Mouse (Mus musculus): ENCODE measurements around the gene Gm16181. TPM values are rescaled to one million over a fixed set of nuclear protein-coding genes. Genes with fewer than 3 reads are reported as not detected.

Gm16181 gene
- polyA plus RNA-seq, 1 experiment from 2014 or later, result 0.30 TPM

DNA sequence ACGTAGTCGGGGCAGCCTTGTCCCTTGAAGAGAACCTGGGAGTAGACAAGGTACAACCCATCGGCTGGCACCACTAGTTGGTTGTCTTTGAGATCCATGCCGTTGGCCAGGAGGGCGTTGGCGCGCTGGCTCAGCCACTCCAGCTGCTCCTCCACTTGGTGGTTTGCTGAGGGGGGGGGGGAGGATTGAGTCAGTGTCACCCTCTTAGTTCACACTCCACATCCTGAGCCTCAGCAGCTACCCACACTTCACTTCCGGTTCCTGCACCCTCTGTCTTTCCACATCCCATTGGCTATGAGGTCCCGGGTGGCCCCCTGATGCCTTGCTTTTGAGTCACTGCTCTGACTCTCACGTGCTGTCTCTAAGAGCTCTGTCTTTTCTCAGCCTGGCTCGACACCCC lies 20.2 kb upstream of the Gm16181 start:
- 77% methylated on average over 11 of the region's 11 CpGs for WGBS
- Histone ChIP-seq H3K4me1 (peaks cover 26% of the 10 kb centered on the region), H3K27me3 (ENCODE audit: insufficient read depth, poor library complexity, severe bottlenecking) (peaks cover 98% of the 10 kb centered on the region), H3K36me3 (no peaks in the 10 kb centered on the region), H3K4me3 (no peak overlapping the region), H3K9me3 (no peaks in the 10 kb centered on the region), H3K27ac (no peak overlapping the region)
- DNase-seq (ENCODE audit: low spot score), result no peak

GRCm38 (mm10) chr17:35201128-35201527 lies 19.5 kb upstream of the Gm16181 start:
- Histone ChIP-seq H3K27me3 (ENCODE audit: insufficient read depth, poor library complexity, severe bottlenecking) (peaks cover 91% of the 10 kb centered on the region), H3K4me3 (no peak overlapping the region), H3K9me3 (no peaks in the 10 kb centered on the region), H3K27ac (no peak overlapping the region), H3K4me1 (peaks cover 19% of the 10 kb centered on the region), H3K36me3 (no peaks in the 10 kb centered on the region)
- WGBS, result 50% methylated on average over 11 of the region's 11 CpGs
- no peak for DNase-seq (ENCODE audit: low spot score)

GRCm38 (mm10) chr17:35201787-35202186 lies 18.8 kb upstream of the Gm16181 start, which contains the start of gene Tnf:
Gene Tnf (minus strand): TSS chr17:35202007.
- peaks cover 84% of the 10 kb centered on the region for H3K27me3 ChIP-seq (ENCODE audit: insufficient read depth, poor library complexity, severe bottlenecking)
- 34% methylated on average over 13 of the region's 13 CpGs for WGBS
- peaks cover 14% of the 10 kb centered on the region for H3K4me1 ChIP-seq
- no peak within 1 kb of the TSS for H3K27ac ChIP-seq
- H3K36me3 ChIP-seq, result no peaks in the 10 kb centered on the region
- H3K9me3 ChIP-seq, result no peaks in the 10 kb centered on the region
- DNase-seq (ENCODE audit: low spot score), result no peak
- H3K4me3 ChIP-seq, result peak within 1 kb of the TSS; percentile 16; the same call in 1 of the 2 replicates

DNA sequence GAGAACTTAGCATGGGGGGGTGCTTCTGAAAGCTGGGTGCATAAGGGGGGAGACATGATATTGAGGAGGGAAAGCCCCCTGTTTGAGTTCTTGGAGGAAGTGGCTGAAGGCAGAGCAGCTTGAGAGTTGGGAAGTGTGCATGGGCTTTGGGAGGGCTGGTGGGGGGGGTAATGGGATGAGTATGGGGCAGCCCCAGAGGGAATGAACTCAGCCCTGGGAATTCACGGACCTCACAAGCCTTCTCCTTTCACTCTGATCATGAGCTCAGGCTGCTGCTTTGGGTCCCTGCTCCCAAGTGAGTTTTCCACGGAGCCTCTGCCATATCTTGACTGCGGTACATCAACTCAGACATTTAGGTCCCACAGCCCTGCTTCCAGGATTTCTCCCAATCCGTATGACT lies 18.2 kb upstream of the Gm16181 start:
- Histone ChIP-seq H3K4me3 (no peak overlapping the region), H3K4me1 (peaks cover 14% of the 10 kb centered on the region), H3K36me3 (no peaks in the 10 kb centered on the region), H3K27me3 (ENCODE audit: insufficient read depth, poor library complexity, severe bottlenecking) (peaks cover 78% of the 10 kb centered on the region), H3K27ac (no peak overlapping the region), H3K9me3 (no peaks in the 10 kb centered on the region)
- DNase-seq (ENCODE audit: low spot score), result no peak
- WGBS, result 72% methylated on average over 4 of the region's 4 CpGs

DNA sequence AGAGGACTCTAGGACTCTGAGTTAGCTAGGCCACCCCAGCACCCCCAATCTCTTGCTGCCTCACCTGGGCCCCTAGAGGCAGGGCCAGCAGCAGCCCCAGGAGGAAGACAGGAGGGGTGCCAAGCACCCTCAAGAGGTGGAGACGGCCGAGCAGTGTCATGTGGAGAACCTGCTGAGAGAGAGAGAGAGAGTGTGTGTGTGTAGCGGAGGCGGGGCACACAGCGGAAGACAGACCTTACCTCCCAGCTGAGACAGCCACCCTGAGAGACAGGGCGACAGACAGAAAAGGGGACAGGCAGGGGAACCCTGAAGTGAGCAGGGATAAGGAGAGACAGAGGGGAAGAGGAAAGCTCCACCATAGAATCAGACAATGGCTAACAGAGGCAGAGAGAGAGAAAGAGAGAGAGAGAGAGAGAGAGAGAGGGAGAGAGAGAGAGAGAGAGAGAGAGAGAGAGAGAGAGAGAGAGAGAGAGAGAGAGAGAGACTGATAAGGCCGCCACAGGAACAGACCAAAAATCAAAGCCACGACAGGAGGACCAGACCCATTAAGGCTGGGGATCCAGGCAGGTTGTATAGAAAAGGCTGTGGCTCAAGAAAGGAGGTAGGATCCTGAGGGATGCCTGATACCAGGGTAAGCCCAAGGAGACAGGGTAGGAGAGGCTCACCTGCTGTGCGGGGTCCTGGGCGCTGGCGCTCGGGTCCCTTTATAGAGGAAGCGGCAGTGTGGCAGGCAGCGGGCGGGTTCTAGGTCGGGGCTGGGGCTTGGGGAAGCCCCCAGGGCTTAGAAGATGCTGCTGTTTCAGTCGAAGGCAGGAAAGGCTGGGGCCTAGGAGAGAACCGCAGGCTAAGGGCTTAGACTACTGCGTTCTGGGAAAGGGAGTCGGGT lies 15.9 kb upstream of the Gm16181 start, which contains the start of gene Lta:
Gene Lta, minus strand, starts transcription at position 858 of the 886 bp plus-strand sequence.
- WGBS, result 21% methylated on average over 20 of the region's 20 CpGs
- Histone ChIP-seq H3K27ac (0 out of 2 replicates have a peak within 1 kb of the TSS, but pooled peaks have one; percentile 5), H3K4me3 (peak within 1 kb of the TSS; percentile 19; the same call in 1 of the 2 replicates), H3K27me3 (ENCODE audit: insufficient read depth, poor library complexity, severe bottlenecking) (peaks cover 57% of the 10 kb centered on the region), H3K9me3 (no peaks in the 10 kb centered on the region), H3K4me1 (peaks cover 14% of the 10 kb centered on the region), H3K36me3 (no peaks in the 10 kb centered on the region)
- DNase-seq (ENCODE audit: low spot score), result no peak

GRCm38 (mm10) chr17:35205380-35205769 lies 15.3 kb upstream of the Gm16181 start:
- H3K27ac ChIP-seq, result no peak overlapping the region
- H3K4me1 ChIP-seq, result peaks cover 13% of the 10 kb centered on the region
- no peak overlapping the region for H3K4me3 ChIP-seq
- whole genome bisulfite sequencing, result 51% methylated on average over 10 of the region's 10 CpGs
- H3K27me3 ChIP-seq (ENCODE audit: insufficient read depth, poor library complexity, severe bottlenecking), result peaks cover 50% of the 10 kb centered on the region
- H3K9me3 ChIP-seq, result no peaks in the 10 kb centered on the region
- H3K36me3 ChIP-seq, result no peaks in the 10 kb centered on the region
- DNase-seq (ENCODE audit: low spot score), result no peak

DNA sequence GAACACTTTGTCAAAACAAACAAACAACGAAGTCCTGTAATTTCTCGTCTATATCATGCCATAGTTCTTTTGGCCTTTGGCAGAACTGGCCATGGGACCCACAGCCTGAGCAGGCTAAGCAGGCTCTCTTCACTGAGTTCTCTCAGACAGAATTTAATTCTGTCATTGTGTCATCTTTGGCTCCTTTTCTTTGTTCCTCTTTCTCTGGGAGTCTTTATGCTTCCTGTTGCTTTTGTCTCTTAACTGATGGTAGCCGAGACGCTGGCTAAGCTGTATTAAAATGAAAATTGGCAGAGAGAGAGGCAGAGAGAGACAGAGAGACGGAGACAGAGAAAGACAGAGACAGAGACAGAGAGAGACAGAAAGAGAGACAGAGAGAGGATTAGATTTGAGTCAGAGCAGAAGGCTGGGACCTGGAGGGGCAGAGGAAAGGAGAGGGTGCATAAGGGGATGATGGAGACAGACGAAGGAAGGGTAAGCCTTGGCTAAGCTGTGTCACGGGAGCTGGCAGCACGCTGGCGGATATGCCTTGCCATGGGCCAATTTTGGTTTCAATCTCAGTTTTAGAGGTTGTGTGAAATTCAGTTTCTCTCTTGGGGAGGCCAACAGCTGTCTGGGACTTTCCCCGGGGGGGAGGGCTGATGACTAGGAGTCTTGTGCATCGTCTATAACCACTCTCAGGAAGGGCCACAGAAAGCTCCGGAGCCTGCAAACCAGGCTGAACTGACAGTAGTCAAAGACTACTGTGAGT lies 10.7 kb upstream of the Gm16181 start:
- Histone ChIP-seq H3K27ac (no peak overlapping the region), H3K9me3 (no peaks in the 10 kb centered on the region), H3K4me3 (no peak overlapping the region), H3K4me1 (peaks cover 3% of the 10 kb centered on the region), H3K27me3 (ENCODE audit: insufficient read depth, poor library complexity, severe bottlenecking) (peaks cover 5% of the 10 kb centered on the region), H3K36me3 (no peaks in the 10 kb centered on the region)
- no peak for DNase-seq (ENCODE audit: low spot score)
- WGBS, result 72% methylated on average over 12 of the region's 12 CpGs

- no peak for DNase-seq (ENCODE audit: low spot score)
- Histone ChIP-seq H3K27ac (no peak overlapping the region), H3K36me3 (no peaks in the 10 kb centered on the region), H3K27me3 (ENCODE audit: insufficient read depth, poor library complexity, severe bottlenecking) (no peaks in the 10 kb centered on the region), H3K4me3 (no peak overlapping the region), H3K4me1 (no peaks in the 10 kb centered on the region), H3K9me3 (no peaks in the 10 kb centered on the region)
- WGBS, result 73% methylated on average over 3 of the region's 3 CpGs
Measured at GRCm38 (mm10) chr17:35210593-35210992, 10.0 kb upstream of the Gm16181 start.

DNA sequence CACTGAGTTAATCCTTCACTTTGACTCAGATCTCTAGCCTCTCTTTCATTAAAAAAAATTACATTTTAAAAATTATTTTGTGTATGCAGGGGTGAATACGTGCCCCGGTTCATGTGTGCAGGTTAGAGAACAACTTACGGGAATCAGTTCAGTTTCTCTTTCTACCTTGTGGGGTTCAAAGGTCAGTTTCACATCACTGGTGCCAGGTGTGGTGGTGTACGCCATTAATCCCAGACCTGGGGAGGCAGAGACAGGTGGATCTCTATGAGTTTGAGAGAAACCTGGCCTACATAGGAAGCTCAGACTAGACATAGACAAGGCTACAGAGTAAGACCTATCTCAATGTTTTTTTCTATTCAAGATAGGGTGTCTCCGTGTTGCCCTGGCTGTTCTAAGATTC lies 7.6 kb upstream of the Gm16181 start:
- H3K4me3 ChIP-seq, result no peak overlapping the region
- WGBS, result 90% methylated on average over 5 of the region's 5 CpGs

DNA sequence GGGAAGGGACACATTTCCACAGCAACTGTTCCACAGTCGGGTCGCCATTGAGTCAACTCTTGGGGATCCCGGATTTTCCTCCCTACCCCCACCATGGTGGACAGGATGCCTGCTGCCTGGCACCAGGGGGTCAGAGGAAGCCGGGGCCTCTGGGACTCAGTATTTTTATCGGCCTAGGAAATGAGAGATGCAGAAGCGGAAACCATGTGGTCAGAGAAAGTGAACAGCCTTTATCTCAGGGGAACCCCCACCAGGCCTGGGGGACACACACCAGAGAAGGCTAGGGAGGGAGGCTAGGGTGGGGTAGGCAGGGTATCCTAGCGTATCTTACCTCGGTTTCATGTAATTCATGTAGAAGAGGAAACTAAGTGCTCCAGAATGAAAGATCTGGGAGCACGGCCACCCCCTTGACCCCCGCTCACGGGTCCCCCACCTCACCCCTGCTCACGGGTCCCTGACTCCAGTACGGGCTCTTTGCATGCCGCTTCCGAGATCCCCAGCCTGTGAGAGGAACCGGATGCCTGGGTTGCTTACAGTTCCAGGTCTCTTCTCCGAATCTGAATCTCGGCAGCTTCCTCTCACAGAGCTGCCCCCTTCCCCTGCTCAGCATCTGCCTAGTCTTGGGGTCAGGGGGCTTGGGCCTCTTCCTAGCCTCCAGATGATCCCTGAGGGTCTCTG lies 2.0 kb upstream of the Gm16181 start:
- peak overlapping the region; percentile 73 for H3K27ac ChIP-seq
- no peak overlapping the region for H3K4me3 ChIP-seq
- no peak for DNase-seq (ENCODE audit: low spot score)
- 72% methylated on average over 18 of the region's 18 CpGs for WGBS
- peaks cover 38% of the 10 kb centered on the region for H3K4me1 ChIP-seq
- no peaks in the 10 kb centered on the region for H3K27me3 ChIP-seq (ENCODE audit: insufficient read depth, poor library complexity, severe bottlenecking)
- no peaks in the 10 kb centered on the region for H3K9me3 ChIP-seq
- peaks cover 25% of the 10 kb centered on the region for H3K36me3 ChIP-seq

More for the DNA sequence above, 7.6 kb upstream of the Gm16181 start:
- H3K27ac ChIP-seq, result no peak overlapping the region
- DNase-seq (ENCODE audit: low spot score), result no peak
- no peaks in the 10 kb centered on the region for H3K9me3 ChIP-seq
- H3K36me3 ChIP-seq, result no peaks in the 10 kb centered on the region
- H3K27me3 ChIP-seq (ENCODE audit: insufficient read depth, poor library complexity, severe bottlenecking), result no peaks in the 10 kb centered on the region
- H3K4me1 ChIP-seq, result 0 out of 2 replicates have a peak, but pooled peaks cover 5% of the 10 kb centered on the region

GRCm38 (mm10) chr17:35219601-35220041 lies 1.0 kb upstream of the Gm16181 start:
- DNase-seq (ENCODE audit: low spot score), result no peak
- H3K27ac ChIP-seq, result peak overlapping the region; percentile 52
- no peaks in the 10 kb centered on the region for H3K9me3 ChIP-seq
- peaks cover 38% of the 10 kb centered on the region for H3K4me1 ChIP-seq
- WGBS, result 59% methylated on average over 6 of the region's 6 CpGs
- H3K36me3 ChIP-seq, result peaks cover 26% of the 10 kb centered on the region
- H3K27me3 ChIP-seq (ENCODE audit: insufficient read depth, poor library complexity, severe bottlenecking), result no peaks in the 10 kb centered on the region
- H3K4me3 ChIP-seq, result no peak overlapping the region

DNA sequence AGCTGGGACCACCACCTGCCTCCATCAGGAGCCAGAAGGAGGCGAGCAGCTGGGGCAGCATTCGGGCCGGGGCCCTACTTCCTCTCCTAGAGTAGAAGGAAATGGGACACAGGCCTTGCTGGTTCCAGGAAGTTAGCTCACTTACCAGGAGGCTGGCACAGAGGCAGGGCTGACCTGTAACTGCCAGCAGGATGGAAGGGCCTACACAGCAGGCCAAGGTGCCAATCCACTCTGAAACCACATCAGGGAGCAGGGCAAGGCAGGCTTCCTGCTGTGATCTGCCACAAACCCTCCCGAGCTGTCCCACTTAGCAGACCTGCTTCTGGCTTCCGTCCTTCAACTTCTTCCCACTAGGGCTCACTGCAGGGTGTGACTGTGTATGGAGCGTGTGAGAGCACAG lies 1.7 kb downstream of the Gm16181 start:
- no peak for DNase-seq (ENCODE audit: low spot score)
- Histone ChIP-seq H3K27me3 (ENCODE audit: insufficient read depth, poor library complexity, severe bottlenecking) (no peaks in the 10 kb centered on the region), H3K4me1 (peaks cover 38% of the 10 kb centered on the region), H3K4me3 (no peak overlapping the region), H3K36me3 (peaks cover 44% of the 10 kb centered on the region), H3K27ac (no peak overlapping the region; the same call in 1 of the 2 replicates), H3K9me3 (no peaks in the 10 kb centered on the region)
- 65% methylated on average over 6 of the region's 6 CpGs for WGBS
